Mouse (Mus musculus) lung, postnatal 0 days (tissue): ENCODE data around the gene Trp53bp2. TPM values are rescaled to one million over a fixed set of nuclear protein-coding genes. Genes with fewer than 3 reads are reported as not detected.

Source experiments
- ATAC-seq: fragments of 200-750 bp; cut with Nextera tagmentation; 2 replicates; pipeline ENCODE4 v1.8.0; 2017; ENCODE audit warnings: moderate library complexity
- DNase-seq: peaks from one replicate; pipeline ENCODE4 v3.0.0-alpha.2; 2016; ENCODE audit warnings: low spot score
- H3K27ac ChIP-seq: fragments of 300-500 bp; sonication (generic); 2 replicates; pipeline ENCODE4 v1.5.1; 2014; ENCODE audit warnings: antibody characterized with exemption, mild to moderate bottlenecking, low read length, mixed read lengths
- H3K27me3 ChIP-seq: fragments of 300-500 bp; sonication (generic); replicated peaks from 2 replicates; pipeline ENCODE4 v1.6.1; 2014; ENCODE audit warnings: low read length, mixed read lengths; ENCODE audit not compliant: insufficient read depth
- H3K36me3 ChIP-seq: fragments of 300-500 bp; sonication (generic); 2 replicates; pipeline ENCODE4 v1.6.1; 2014; ENCODE audit warnings: low read length, mixed read lengths; ENCODE audit not compliant: insufficient read depth
- H3K4me1 ChIP-seq: fragments of 300-500 bp; sonication (generic); 2 replicates; pipeline ENCODE4 v1.6.1; 2014; ENCODE audit warnings: antibody characterized with exemption, low read depth, low read length, mixed read lengths; ENCODE audit not compliant: insufficient read depth
- H3K4me2 ChIP-seq: fragments of 300-500 bp; sonication (generic); replicated peaks from 2 replicates; pipeline ENCODE4 v1.6.1; 2014; ENCODE audit warnings: low read depth, mild to moderate bottlenecking, low read length, moderate library complexity, mixed read lengths
- H3K4me3 ChIP-seq: fragments of 300-500 bp; sonication (generic); 2 replicates; pipeline ENCODE4 v1.5.1; 2014; ENCODE audit warnings: low read depth, low read length
- H3K9ac ChIP-seq: fragments of 300-500 bp; sonication (generic); replicated peaks from 2 replicates; pipeline ENCODE4 v1.6.1; 2014; ENCODE audit warnings: low read depth, mild to moderate bottlenecking
- H3K9me3 ChIP-seq: fragments of 300-500 bp; sonication (generic); 2 replicates; pipeline ENCODE4 v1.6.1; 2016; ENCODE audit warnings: low read length, mixed read lengths
- CTCF ChIP-seq: IDR thresholded peaks from 2 replicates; pipeline ENCODE4 v1.5.1; 2016; ENCODE audit warnings: antibody characterized with exemption, mild to moderate bottlenecking
- EP300 ChIP-seq: IDR thresholded peaks from 2 replicates; pipeline ENCODE4 v1.6.1; 2016; ENCODE audit warnings: antibody characterized with exemption, mild to moderate bottlenecking, control low read depth
- WGBS: fragments of 180-500 bp; shearing (Covaris S2); extraction: QIAGEN DNeasy Blood & Tissue Kit; methylation state at CpG from one replicate; pipeline ENCODE4 v1.1.7; 2014; 5-methylcytosine and 5-hydroxymethylcytosine counted together
- polyA plus RNA-seq: library from polyadenylated mRNA; unstranded; fragments of >200 nt; fragmentation: Nextera tagmentation; extraction: Ambion mirVana; gene quantifications from 2 replicates; pipeline ENCODE4 v1.2.1, GENCODE M21; 2015

Trp53bp2 gene
- polyA plus RNA-seq, 1 experiment from 2014 or later, result 27.0 TPM

GRCm38 (mm10) chr1:182491839-182492238, 82.9 kb downstream of the Trp53bp2 start:
- ATAC-seq (no peak), DNase-seq (peak; percentile 57)
- 68% methylated on average over 6 of the region's 6 CpGs for WGBS
- Histone ChIP-seq H3K27ac (no peak overlapping the region), H3K9ac (no peak overlapping the region), H3K4me1 (peaks cover 9% of the 10 kb centered on the region), H3K4me3 (no peak overlapping the region), H3K4me2 (no peak overlapping the region), H3K9me3 (no peaks in the 10 kb centered on the region), H3K27me3 (no peaks in the 10 kb centered on the region), H3K36me3 (peaks cover 19% of the 10 kb centered on the region)
- no peak for TF ChIP-seq CTCF
- 0 out of 2 replicates have a peak, but pooled peaks have one; percentile 23 for TF ChIP-seq EP300

DNA sequence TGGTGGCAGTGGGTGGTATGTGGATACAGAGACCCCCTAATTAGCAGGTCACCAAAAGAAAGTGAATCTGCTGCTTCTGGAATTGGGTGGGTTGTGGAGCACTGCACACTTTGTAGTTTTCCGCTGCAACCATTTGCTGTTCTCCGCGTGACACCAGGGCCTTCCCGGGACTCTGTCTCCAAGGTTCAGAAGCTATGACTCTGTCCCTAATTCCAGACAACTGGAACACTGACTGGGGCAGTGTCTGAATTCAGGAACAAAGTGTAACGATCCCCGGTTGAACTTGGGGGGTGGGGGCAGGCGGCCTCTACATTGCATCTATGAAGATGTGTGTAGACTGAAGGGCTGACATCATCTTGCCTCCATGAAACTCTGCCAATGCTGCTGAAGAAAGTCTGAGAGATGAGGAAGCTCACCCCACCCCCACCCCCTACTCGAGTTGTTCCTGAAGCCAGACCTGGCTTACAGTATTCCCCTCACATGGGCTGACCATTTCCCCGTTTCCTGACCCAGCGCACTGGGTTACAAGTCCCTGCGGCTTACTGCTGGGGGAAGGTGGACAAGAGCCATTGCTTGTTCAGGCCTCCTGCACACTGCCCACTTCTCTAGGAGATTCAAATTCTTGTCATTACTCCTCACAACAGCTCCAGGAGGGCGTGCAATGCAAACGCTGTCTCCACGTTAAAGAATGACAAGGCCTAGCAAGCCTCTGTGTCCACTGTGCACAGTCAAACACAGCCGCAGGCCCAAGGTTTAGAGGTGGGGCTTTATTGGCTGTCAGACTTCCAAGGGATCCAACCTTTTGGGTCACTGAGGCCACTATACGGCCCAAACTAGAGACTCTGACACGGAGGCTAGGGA, 85.5 kb downstream of the Trp53bp2 start:
- Histone ChIP-seq H3K4me3 (no peak overlapping the region), H3K27me3 (no peaks in the 10 kb centered on the region), H3K36me3 (peaks cover 10% of the 10 kb centered on the region; the same call in 1 of the 2 replicates), H3K4me1 (peaks cover 13% of the 10 kb centered on the region), H3K4me2 (no peak overlapping the region), H3K9ac (no peak overlapping the region), H3K27ac (peak overlapping the region; percentile 65), H3K9me3 (no peaks in the 10 kb centered on the region)
- TF ChIP-seq EP300 (peak; percentile 31; the same call in 1 of the 2 replicates), CTCF (no peak)
- peak; percentile 11 for ATAC-seq
- 47% methylated on average over 17 of the region's 17 CpGs for WGBS
- DNase-seq, result peak; percentile 52

DNA sequence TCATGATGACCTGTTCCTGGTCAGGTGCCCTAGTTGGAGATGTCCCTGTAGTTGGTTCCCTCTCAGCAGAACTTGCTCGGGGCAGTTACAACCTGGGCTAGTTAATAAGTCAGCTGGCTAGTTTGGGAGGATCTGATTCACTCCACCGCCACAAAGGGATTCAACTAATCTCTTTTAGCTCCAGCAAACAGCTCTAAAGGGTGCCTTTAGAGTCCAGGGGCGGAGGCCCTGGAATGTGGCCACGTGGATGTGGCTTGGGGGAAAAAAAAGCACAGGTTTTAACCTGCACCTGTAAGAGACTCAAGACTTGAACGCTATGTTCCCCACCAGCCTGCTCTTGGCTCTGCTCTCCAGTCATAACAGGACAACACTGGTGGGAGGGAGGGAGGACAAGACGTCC, 87.7 kb downstream of the Trp53bp2 start:
- TF ChIP-seq EP300 (peak; percentile 98), CTCF (no peak)
- H3K4me1 ChIP-seq, result peaks cover 22% of the 10 kb centered on the region
- H3K27me3 ChIP-seq, result no peaks in the 10 kb centered on the region
- H3K9me3 ChIP-seq, result no peaks in the 10 kb centered on the region
- peaks cover 3% of the 10 kb centered on the region; the same call in 1 of the 2 replicates for H3K36me3 ChIP-seq
- no peak overlapping the region for H3K4me2 ChIP-seq
- no peak overlapping the region for H3K4me3 ChIP-seq
- ATAC-seq (peak; percentile 62), DNase-seq (peak; percentile 68)
- WGBS, result 55% methylated on average over 6 of the region's 6 CpGs
- H3K27ac ChIP-seq, result peak overlapping the region; percentile 62
- H3K9ac ChIP-seq, result no peak overlapping the region

DNA sequence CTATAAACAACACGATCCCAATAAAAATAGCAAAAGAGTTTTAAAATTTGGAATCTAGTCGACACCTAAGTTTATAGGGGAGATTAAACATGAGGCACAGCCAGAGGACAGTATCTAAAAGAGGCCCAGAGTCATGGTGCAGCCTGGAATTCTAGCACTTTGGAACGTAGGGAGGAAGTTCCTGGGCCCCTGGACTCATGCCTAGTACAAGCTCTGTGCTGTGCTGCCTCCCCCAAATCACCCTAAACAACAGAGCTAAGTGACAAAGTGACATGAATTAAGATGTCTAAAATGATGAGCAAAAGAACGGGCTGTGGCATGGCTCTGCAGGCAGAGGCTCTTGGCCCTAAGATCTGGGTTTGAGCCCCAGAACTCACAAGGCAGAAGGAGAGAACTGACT, 88.8 kb downstream of the Trp53bp2 start:
- Histone ChIP-seq H3K9me3 (no peaks in the 10 kb centered on the region), H3K9ac (no peak overlapping the region), H3K27ac (peak overlapping the region; percentile 76; the same call in 1 of the 2 replicates), H3K4me1 (peaks cover 22% of the 10 kb centered on the region), H3K4me3 (no peak overlapping the region), H3K36me3 (no peaks in the 10 kb centered on the region), H3K4me2 (no peak overlapping the region), H3K27me3 (no peaks in the 10 kb centered on the region)
- TF ChIP-seq EP300, result no peak
- TF ChIP-seq CTCF, result no peak
- 51% methylated on average over 4 of the region's 4 CpGs for WGBS
- ATAC-seq (no peak), DNase-seq (no peak)

DNA sequence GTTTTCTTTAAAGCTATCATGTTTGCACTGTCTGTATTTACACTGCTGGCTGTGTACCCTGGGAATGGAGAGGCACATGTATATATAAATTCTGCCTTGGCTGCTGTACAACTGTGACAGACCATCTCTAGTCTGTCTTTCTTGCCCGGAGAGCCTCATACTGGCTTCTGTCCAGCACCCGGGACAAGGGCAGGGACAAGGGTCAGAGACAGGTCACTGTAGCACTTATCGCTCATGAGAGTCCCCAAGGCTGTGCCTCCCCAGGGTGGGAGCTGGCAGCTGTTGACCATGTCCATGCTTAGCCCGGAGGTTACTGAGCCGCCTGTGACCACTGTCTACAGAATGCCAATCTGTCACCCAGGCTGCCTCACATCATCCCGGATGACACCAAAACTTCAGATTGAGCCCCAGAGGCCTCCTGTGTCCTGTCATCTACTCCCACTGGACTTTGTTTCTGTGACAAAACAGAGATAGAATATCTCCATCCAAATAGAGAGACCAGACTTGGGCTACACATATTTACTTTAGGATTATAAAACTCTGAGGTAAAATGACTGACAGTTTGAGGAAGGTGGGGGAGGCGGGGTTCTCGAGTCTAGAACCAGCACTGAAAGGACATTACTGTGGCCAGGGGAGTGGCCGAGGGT, 90.6 kb downstream of the Trp53bp2 start:
- Histone ChIP-seq H3K4me1 (peaks cover 33% of the 10 kb centered on the region), H3K9me3 (no peaks in the 10 kb centered on the region), H3K27ac (peak overlapping the region; percentile 82), H3K4me2 (no peak overlapping the region), H3K4me3 (no peak overlapping the region), H3K27me3 (no peaks in the 10 kb centered on the region), H3K36me3 (no peaks in the 10 kb centered on the region), H3K9ac (no peak overlapping the region)
- ATAC-seq, result peak; percentile 78
- no peak for TF ChIP-seq CTCF
- TF ChIP-seq EP300, result peak; percentile 92
- 37% methylated on average over 9 of the region's 9 CpGs for WGBS
- peak; percentile 77 for DNase-seq

GRCm38 (mm10) chr1:182500224-182500623, 91.3 kb downstream of the Trp53bp2 start:
- Histone ChIP-seq H3K9ac (no peak overlapping the region), H3K4me3 (no peak overlapping the region), H3K27me3 (no peaks in the 10 kb centered on the region), H3K36me3 (no peaks in the 10 kb centered on the region), H3K4me1 (peaks cover 29% of the 10 kb centered on the region), H3K9me3 (no peaks in the 10 kb centered on the region), H3K27ac (peak overlapping the region; percentile 82), H3K4me2 (no peak overlapping the region)
- TF ChIP-seq EP300 (peak; percentile 72), CTCF (no peak)
- ATAC-seq, result peak; percentile 40
- peak; percentile 36 for DNase-seq
- WGBS, result 65% methylated on average over 4 of the region's 4 CpGs
